Mouse (Mus musculus) right cerebral cortex, postnatal 14 days (tissue): Measurements from ENCODE around the gene Cyth2.

Source experiments
- DNase-seq: peaks from one replicate; pipeline ENCODE4 v3.0.0; 2022

Gene Cyth2

GRCm38 (mm10) chr7:45784524-45785372 is 29.6 kb downstream of the Cyth2 start, which contains the start of gene Sult2b1:
Sult2b1 (minus strand) TSS chr7:45784669.
- DNase-seq: peak; percentile 94

DNA sequence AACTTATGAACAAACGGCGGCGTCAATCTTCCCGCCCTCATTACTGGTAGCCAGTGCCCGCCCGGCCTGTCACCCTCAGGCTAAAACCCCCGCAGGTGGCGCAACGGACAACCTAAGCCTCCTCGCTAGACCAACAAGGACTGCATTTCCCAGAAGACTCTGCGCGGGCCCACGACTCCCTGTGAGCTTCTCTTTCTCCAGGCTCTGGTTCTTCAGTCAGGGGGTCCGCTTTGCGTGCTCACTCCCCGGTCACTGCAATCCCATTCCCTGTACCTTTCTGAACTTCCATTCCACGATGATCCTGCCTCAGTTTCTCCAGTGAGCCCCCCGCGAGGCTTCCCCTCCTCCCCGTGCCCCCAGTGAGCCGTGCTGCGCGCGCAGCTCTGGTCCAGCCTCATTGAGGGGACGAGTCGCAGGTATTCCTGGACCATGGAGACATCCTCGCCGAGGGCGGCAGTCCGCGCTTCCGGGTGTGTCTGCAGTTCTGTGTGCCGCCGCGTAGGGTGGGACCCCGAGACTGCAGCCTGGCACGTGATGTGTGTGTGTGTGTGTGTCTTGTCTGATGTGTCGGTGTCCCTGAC is 30.8 kb downstream of the Cyth2 start, which contains the start of gene Lmtk3:
Gene Lmtk3 (plus strand): TSS at position 228 of the 581 bp plus-strand sequence.
- peak; percentile 76 for DNase-seq

DNA sequence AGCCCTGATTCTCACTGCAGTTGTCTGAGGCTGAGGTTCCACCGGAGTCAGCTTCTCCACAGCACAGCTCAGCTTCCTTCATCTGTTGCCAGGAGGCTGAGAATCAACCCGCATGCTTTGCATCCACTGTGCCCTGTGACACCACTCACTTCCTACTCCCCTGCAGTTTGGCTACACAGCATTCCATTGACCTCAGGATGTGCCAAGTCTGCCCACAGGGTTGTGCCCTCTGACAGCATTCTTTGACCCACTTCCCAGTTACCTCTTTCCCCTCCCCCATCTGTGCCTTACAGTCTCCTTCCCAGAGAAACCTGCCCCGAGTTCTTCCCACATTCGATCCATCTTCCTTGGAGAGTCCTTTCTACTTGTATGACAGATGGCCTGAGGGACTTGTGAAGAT is 32.1 kb downstream of the Cyth2 start:
- no peak for DNase-seq

- DNase-seq: peak; percentile 16
Measured at GRCm38 (mm10) chr7:45779081-45779641, 35.2 kb downstream of the Cyth2 start.

DNA sequence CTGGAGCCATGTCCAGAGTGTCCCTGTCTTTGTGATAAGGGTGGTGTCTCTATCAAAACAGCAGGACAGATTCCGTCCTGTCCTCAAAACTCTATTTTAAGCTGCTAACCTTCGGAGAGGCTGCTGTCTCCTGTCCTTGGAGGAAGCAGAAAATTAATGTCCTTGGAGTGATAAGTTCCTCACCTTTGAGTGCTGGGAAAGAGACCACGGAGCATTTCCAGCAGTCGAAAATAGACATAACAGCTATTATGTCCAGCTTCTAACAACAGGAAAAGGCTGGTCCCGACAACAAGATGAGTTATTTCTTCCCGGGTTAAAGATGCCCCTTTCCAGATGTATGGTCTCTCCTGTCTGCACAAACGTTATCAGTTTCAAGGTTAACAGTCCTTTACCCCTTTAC is 39.1 kb downstream of the Cyth2 start:
- DNase-seq: no peak

DNA sequence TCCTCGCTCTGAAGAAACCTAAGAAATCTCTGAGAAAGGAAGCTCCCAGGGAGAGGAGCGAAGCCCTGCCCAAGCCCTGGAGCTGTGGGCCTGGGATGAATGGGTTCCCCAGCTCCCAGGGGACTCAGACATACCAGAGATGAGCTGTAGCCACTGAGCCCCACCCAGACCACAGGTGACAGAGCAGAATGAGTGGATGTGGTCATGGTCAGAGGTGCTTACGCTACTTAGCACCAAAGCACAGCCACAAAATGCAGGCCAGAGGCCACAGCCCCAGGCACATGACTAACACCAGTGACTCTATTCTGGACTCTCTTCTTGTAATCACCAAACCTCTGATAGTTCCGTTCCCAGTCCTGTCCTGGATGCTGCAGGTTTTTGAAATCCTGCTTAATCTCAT is 43.3 kb downstream of the Cyth2 start:
- DNase-seq: no peak

GRCm38 (mm10) chr7:45770427-45771082 is 43.8 kb downstream of the Cyth2 start:
- no peak for DNase-seq

GRCm38 (mm10) chr7:45767500-45767899 is 46.9 kb downstream of the Cyth2 start:
- no peak for DNase-seq

DNA sequence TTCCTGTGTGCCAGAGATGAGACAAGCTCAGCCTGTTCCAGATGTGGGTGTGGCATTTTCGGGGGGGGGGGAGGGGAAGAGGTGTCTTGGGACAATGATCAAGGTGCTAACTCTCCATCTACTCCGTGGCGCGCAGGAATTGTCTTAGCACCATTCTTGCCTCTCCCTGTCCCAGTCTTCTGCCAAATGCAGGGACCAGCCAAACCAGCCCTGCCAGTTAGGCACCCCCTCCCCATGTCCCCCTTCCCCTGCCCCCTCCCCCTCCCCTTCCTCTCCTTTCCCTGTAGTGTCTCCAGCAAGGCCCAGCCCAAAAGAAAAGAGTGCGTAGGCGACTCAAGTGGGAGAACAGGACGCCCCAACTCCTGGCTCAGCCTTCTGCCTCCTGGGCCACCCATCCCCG is 47.6 kb downstream of the Cyth2 start:
- no peak for DNase-seq

DNA sequence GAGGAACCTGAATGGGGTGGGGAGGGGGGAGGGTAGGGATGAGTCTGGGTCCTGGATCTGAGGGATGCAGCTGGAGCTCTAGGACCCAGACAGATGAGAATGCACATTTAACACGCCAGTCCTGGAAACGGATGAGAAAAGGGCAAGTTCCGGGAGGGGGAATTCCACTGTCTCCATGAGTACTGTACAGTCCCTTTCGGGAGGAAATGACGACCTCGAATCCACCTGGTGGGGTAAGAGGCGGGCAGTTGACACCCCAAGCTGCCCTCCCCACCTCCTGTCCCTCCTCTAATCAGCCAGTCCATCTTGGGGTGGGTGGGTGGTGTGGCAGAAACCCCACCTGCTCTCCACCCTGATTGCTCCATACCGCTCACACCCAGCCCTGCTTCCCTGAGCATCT is 48.4 kb downstream of the Cyth2 start:
- no peak for DNase-seq

- DNase-seq: no peak
Measured at GRCm38 (mm10) chr7:45760151-45760550, 54.2 kb downstream of the Cyth2 start.

DNA sequence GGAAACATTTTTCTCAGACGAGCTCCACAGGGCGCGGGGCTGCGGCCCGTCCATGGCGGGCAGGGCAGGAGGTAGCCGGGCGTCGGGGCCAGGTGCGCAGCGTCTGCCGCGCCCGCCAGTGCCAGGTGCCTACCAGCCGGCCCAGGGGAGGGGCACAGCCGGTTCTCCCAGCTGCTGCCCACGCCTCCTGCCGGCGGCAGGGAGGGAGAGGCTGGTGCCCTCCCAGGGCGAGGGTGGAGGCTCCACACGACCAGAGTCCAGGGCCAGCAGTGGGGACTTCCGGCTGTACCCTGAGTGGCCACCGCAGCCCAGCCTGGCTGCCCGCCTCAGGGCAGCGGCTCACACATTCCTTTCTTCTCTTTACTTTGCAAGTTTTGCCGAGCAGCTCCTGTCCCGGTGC is 55.0 kb downstream of the Cyth2 start:
- no peak for DNase-seq
